Mouse (Mus musculus): ENCODE measurements at regions not wholly inside any gene's neighbourhood (a gene's known extent, or its start where the extent isn't known, plus 50 kb on each side); places are given as distances from the start of the nearest gene placed in this dataset.
A peak's percentile ranks its signal among the peaks of the same experiment; 100 is the strongest.

GRCm38 (mm10) chr1:148392673-148393072 is 1568.4 kb downstream of the Pla2g4a start:
- peak; percentile 11 to 31 for DNase-seq

All from cerebellum, postnatal 25 days (tissue).